Mouse (Mus musculus) cerebellum, adult 9-10 months (tissue): ENCODE measurements at regions not wholly inside any gene's neighbourhood (a gene's known extent, or its start where the extent isn't known, plus 50 kb on each side); places are given as distances from the start of the nearest gene placed in this dataset.
"Not testable (repeated sequence)": the region's sequence is repeated elsewhere in the genome, so short reads cannot be mapped to it uniquely, and the experiment has no call there.

ENCODE experiments used
- DNase-seq: peaks from one replicate; pipeline ENCODE4 v3.0.0; 2022

DNA sequence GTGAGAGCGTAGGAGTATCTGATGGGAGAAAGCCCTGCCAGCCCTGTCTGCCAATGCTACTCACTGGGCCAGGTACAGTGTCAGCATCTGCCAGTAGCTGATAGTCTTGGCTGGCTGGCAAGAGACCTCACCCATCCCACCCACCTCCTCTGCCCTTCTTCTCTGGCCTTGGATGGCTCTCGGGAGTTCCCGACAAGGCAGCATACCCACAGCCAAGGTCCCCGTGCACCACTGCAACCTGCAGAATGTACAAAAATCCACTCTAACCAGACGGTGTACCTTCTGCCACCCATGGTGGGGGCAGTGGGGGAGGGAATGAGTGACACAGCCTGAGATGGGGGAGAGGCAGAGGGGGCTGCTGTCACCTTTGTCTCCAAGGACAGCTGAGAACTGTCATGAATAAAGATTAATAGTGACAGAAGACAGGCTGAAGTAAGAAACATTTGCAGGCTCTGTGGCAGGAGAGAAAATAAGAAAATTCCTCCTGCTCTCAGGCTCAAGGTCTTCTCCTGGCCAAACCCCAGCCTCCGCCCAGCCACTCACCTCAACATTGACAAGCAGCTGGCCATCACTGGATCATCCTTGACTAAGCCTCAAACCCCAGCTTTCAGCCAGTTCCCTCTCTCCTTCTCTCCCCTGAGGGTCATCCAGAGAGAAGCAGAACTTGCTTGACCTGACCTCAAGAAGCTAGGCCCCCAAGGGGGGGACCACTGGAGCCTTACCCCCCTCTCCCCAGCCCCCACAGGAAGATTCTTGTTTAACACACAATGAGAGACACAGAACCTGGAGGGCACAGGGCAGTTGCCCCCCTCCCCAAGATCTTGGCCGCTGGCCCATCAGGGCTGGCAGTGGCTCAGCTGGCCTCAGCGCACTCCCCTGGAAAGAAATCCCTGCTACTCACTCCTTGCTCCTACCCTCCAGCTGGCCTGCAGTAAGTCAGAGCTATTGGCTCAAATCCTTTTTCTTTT lies 73.7 kb downstream of the Cpn2 start:
- DNase-seq = peak; percentile 55

DNA sequence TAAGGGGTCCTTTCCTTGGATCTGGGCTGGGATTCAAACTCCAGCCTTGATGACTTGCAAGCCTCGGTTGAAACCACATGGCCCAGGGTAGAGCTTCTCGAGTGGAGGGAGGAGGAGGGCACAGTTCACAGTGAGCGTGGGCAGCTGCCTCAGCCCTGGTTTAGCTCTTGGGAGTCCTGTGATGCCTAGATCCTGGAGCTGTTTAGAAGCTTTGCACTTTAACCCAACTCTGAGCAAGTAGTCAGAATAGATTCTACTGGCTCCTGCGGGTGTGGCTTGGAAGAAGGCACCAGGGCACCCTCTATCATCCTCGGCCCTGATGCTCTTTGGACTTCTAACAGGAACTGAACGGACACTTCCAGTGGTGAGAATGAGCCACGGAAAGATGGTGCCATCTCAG lies 72.5 kb downstream of the Cpn2 start:
- DNase-seq = no peak

DNA sequence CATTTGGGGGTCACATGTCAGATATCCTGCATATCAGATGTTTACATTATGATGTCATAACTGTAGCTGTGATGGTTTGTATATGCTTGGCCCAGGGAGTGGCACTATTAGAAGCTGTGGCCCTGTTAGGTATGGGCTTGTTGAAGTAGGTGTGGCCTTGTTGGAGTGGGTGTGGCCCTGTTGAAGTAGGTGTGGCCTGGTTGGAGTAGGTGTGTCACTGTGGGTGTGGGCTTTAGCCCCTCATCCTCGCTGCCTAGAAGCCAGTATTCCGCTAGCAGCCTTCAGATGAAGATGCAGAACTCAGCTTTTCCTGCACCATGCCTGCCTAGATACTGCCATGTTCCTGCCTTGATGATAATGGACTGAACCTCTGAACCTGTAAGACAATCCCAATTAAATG lies 71.4 kb downstream of the Cpn2 start:
- DNase-seq = not testable (repeated sequence)

DNA sequence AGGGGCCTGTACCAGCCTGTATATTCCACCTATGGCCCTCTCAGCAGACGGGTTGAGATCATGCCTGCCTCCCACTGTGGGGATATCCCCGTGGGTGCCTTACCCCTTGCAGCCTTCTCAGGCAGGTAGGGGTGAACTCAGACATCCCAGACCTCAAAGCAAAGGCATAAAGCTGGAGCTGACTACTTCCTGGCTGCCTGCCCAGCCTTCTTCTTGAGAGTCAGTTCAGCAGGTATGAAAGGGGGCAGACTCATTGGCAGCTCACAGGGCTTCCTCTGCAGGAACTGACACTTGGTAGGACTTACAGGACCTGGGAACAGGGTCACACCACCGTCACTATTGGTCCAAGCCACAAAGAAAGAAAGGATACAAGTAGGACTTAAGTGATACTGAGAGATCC lies 69.9 kb downstream of the Cpn2 start:
- no peak for DNase-seq

DNA sequence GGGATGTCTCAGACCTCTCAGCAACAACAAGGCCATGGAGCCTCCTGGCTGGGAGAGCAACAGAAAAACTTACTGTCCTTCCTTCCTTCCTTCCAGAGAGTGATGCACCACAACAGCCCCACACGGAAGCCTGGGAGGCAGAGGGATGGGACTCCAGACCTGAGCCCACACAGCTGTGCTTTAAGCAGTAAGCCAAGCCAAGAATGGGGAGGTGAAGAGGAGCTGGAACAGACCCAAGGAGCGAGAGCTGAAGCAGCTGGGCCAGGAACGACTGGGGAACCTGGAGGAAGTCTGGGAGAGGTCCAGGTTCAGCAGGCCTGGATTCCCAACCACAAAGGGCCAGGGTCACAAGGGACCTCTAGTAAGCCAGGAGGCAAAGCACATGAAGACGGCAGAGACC lies 67.5 kb downstream of the Cpn2 start:
- no peak for DNase-seq

DNA sequence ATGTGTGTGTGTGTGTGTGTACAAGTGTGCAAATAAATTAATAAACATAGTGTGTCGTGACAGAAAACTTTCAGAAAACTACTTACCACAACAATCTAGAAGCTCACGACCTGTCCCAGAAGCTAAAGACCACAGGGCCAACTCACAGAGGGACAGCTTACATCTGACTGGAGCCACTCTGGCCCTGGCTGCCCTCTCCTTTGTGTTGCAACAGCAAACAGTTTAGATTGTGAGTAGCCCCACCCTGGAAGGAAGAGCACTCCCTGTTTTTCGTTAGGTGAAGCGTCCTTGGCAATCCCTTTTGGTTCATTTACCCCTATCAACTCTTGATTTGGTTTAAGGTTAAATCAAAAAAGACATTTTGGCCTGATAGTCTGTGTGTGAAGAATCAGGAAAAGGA lies 63.2 kb downstream of the Cpn2 start:
- DNase-seq = no peak

DNA sequence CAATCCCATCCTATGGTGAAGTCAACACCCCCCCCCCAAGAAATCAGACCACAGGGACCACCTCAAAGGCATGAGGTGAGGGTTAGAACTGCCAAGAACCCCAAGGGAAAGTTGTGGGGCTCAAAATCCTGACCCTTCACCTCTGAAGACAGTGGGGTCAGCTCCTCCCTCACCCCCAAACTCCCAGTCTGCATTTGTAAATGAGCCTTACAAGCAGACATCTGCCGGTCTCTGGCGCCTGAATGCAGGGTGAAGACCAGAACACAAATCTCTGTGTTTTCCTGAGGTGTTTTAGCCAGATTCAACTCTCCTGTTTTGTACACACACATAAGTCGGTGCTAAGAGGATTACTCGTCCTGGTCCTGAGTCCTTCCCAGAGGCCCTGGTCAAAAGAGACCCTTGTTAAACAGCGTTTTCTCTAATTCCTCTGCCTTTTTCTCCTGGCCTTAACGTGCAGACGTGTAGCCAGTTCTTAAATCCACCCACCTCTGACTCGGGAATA lies 61.9 kb downstream of the Cpn2 start:
- DNase-seq = no peak

DNA sequence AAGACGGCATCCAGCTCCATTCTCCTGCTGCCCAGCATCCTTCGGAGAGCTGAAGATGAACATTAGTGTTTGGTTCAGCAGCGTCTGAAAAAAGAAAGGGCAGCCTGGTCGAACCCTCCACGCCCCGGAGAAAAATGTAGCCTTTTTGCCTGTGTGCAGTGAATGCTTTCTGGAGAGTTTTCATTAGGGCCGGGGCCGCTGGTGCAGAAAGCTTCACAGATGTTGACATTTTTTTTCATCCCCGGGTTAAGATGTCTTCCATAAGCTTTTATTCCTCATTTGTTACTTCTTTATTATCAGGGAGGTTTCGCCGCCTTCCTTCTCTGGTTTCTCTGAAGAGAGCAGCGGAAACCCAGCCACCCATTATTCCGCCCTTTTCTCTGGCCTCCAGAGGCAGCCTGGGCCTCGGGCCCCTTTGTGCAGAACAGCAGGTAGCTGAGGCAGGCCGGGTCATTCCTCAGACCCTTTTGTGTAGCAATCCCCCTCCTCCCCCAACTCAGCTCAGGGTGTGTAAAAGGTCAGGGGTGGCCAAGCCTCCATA lies 61.4 kb downstream of the Cpn2 start:
- DNase-seq = no peak
